Mouse (Mus musculus) Patski (cell line): ENCODE data around the gene Arid5a. TPM values are rescaled to one million over a fixed set of nuclear protein-coding genes. Genes with fewer than 3 reads are reported as not detected.

Experiments used
- ATAC-seq: fragments of 100-300 bp; one replicate; pipeline ENCODE4 v1.8.0; 2021
- CTCF ChIA-PET: fragments of 350-600 bp; sonication (Branson Sonifier 250); formaldehyde crosslinking; loops from one replicate; lab custom pipeline; 2022; ENCODE audit warnings: inconsistent platforms; lab: Charles Lee
- POLR2A ChIA-PET: fragments of 350-600 bp; sonication (Branson Sonifier 250); formaldehyde crosslinking; loops from one replicate; lab custom pipeline; 2022; ENCODE audit warnings: antibody characterized with exemption, inconsistent platforms; lab: Charles Lee
- DNase-seq: peaks from one replicate; pipeline ENCODE4 v3.0.0-alpha.2; 2011; ENCODE audit warnings: low read depth, low spot score
- H3K27me3 ChIP-seq: fragments of 371-371 bp; one replicate; pipeline ENCODE4 v1.5.1; 2021
- CTCF ChIP-seq: fragments of 100-300 bp; IDR thresholded peaks from one replicate; pipeline ENCODE4 v1.5.1; 2021
- in situ Hi-C: fragments of 300-500 bp; cut with MboI; formaldehyde crosslinking; loops from 3 replicates; pipeline ENCODE4 v1.11.1; 2018; ENCODE audit warnings: low pct_unique_long_range_greater_than_20kb, mixed read lengths
- polyA plus RNA-seq: library from polyadenylated mRNA; unstranded; gene quantifications from one replicate; pipeline ENCODE4 v1.2.3, GENCODE M21; 2021

The Arid5a gene
- polyA plus RNA-seq, 1 experiment from 2014 or later = 9.2 TPM

DNA sequence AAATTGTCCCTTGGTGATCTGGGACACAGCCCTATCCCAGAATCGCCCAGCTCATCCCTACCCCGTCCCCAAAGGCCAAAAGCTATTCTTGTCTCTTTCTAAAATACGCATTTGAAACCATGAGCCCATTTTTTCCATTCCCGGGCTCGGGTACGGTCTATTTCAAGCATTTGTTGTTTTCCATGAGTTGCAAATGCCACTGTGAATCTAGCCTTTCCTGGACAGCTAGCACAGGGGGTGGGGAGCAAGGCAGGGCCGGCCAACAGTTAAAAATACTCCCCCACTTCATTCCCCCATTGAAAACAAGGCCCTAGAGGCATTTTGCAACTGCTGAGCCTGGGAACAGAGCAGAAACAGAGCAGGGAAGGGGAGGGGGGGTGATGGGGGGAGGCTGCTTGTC lies 2.8 kb upstream of the Arid5a start:
- TF ChIP-seq CTCF = no peak
- DNase-seq = no peak
- H3K27me3 ChIP-seq = peaks cover 4% of the 10 kb centered on the region
- in situ Hi-C loops = no loop called here
- ChIA-PET CTCF (no interaction called here), POLR2A (no interaction called here)
- ATAC-seq = no peak

- in situ Hi-C loops = no loop called here
- ChIA-PET POLR2A (interaction anchor here (0.6 kb wide), 1 partner anchor 205 kb away, joined by 3 read pairs; no protein-coding TSS in a partner anchor), CTCF (no interaction called here)
- H3K27me3 ChIP-seq = peaks cover 4% of the 10 kb centered on the region
- DNase-seq = no peak
- ATAC-seq = no peak
- TF ChIP-seq CTCF = no peak
Observed at GRCm38 (mm10) chr1:36306120-36306519, 1.4 kb upstream of the Arid5a start.

GRCm38 (mm10) chr1:36307121-36307494 lies 425 bp upstream of the Arid5a start:
- ChIA-PET CTCF (interaction anchor here (0.6 kb wide), 1 partner anchor 23 kb away, joined by 3 read pairs; no protein-coding TSS in a partner anchor), POLR2A (no interaction called here)
- in situ Hi-C loops = no loop called here
- DNase-seq = no peak
- TF ChIP-seq CTCF = no peak
- peaks cover 1% of the 10 kb centered on the region for H3K27me3 ChIP-seq
- ATAC-seq = no peak

DNA sequence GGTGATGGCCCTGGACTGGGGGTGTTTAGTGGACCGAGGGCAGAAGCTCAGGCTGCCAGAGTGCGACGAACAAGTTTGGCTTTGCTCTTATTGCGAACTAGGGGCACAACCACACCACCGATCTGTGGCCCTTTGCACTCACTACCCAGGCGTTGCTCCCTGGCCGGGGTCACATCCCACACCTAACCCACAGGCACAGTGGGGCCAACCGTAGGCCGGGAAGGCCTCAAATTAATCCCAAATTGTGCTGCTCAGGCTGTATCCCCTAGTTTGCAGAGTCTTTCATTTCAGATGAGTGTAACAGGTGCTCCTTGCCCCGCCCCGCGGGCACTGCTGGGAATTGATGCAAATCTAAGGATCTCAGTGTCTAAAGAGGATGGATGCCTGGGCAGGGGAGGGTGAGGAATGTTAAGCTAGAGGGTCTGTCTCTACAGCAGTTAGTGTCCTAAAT lies 943 bp downstream of the Arid5a start:
- POLR2A ChIA-PET = interaction anchor here (1.1 kb wide), 1 partner anchor 231 kb away, joined by 5 read pairs; no protein-coding TSS in a partner anchor
- no peak for TF ChIP-seq CTCF
- no peaks in the 10 kb centered on the region for H3K27me3 ChIP-seq
- no peak for ATAC-seq
- no peak for DNase-seq
- in situ Hi-C loops = no loop called here
- CTCF ChIA-PET = interaction anchor here (1.5 kb wide), 1 partner anchor 15 kb away, joined by 5 read pairs; no protein-coding TSS in a partner anchor

GRCm38 (mm10) chr1:36308966-36309475 lies 1.5 kb downstream of the Arid5a start:
- POLR2A ChIA-PET = no interaction called here
- no peak for TF ChIP-seq CTCF

DNA sequence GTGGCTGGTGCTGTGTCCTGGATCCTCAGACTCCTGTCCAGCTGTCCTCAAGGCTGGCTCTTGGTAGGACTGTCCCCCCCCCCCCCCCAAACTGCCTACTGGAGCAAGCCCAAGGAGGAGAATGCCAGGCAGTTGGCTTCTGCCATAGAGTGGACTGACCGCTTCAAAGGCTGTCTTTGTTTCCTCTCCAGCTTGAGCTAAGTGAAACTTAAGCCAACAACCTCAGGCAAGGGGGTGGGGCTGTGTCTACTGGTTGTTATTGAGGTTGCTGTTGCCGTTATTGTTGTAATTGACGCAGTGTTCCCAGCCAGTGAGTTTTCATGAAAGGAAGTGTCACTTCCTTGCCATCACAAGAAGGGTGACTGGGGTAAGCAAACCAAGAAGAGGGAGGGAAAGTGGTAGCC lies 2.0 kb downstream of the Arid5a start:
- ChIA-PET POLR2A (no interaction called here), CTCF (interaction anchor here (1.5 kb wide), 1 partner anchor 14 kb away, joined by 5 read pairs; no protein-coding TSS in a partner anchor)
- ATAC-seq (no peak), DNase-seq (no peak)
- in situ Hi-C loops = no loop called here
- no peaks in the 10 kb centered on the region for H3K27me3 ChIP-seq
- no peak for TF ChIP-seq CTCF

More at GRCm38 (mm10) chr1:36308966-36309475, 1.5 kb downstream of the Arid5a start:
- H3K27me3 ChIP-seq = no peaks in the 10 kb centered on the region
- DNase-seq (no peak), ATAC-seq (no peak)
- CTCF ChIA-PET = interaction anchor here (1.5 kb wide), 1 partner anchor 15 kb away, joined by 5 read pairs; no protein-coding TSS in a partner anchor
- in situ Hi-C loops = no loop called here

- H3K27me3 ChIP-seq = no peaks in the 10 kb centered on the region
- DNase-seq = no peak
- POLR2A ChIA-PET = no interaction called here
- in situ Hi-C loops = loop anchor here (5.0 kb wide), 1 partner anchor 172 kb away; no protein-coding TSS in a partner anchor
- CTCF ChIA-PET = interaction anchor here (3.5 kb wide), 1 partner anchor 10 kb away, joined by 15 read pairs; no protein-coding TSS in a partner anchor
- no peak for ATAC-seq
- TF ChIP-seq CTCF = no peak
Observed at GRCm38 (mm10) chr1:36314959-36315775, 7.6 kb downstream of the Arid5a start.

- CTCF ChIA-PET = interaction anchor here (3.5 kb wide), 1 partner anchor 9 kb away, joined by 15 read pairs; no protein-coding TSS in a partner anchor
- POLR2A ChIA-PET = no interaction called here
- no peak for TF ChIP-seq CTCF
- no peaks in the 10 kb centered on the region for H3K27me3 ChIP-seq
- in situ Hi-C loops = no loop called here
- no peak for ATAC-seq
- no peak for DNase-seq
Observed at GRCm38 (mm10) chr1:36315776-36316100, 8.2 kb downstream of the Arid5a start.

DNA sequence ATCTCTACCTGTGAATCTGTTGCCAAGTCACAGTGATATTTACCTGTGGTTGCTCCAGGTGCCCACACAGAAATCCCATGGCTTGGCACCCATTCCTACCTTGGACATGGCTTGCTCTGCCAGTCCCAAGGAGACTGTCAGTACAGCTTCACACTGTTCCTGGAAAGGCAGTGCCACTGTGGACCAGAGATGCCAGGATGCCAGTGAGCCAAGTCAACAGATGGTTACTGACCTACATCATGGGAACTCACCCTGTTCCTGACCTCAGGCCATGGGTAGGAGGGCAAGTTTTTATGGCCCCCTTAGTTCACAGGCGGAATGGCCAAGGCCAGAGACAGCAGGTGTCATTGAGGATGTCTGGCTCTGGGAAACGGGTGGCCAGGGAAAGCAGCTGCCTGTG lies 13.6 kb downstream of the Arid5a start:
- no peak for DNase-seq
- TF ChIP-seq CTCF = no peak
- in situ Hi-C loops = no loop called here
- H3K27me3 ChIP-seq = no peaks in the 10 kb centered on the region
- ChIA-PET POLR2A (interaction anchor here (0.6 to 1.2 kb wide), 2 partner anchors 9 to 180 kb away, joined by 3 to 4 read pairs; no protein-coding TSS in a partner anchor), CTCF (interaction anchor here (1.0 to 2.2 kb wide), 7 partner anchors 9 to 180 kb away, joined by 3 to 16 read pairs (median 4); no protein-coding TSS in a partner anchor)
- ATAC-seq = no peak

- H3K27me3 ChIP-seq = no peaks in the 10 kb centered on the region
- ATAC-seq (no peak), DNase-seq (no peak)
- POLR2A ChIA-PET = no interaction called here
- TF ChIP-seq CTCF = no peak
- in situ Hi-C loops = no loop called here
- CTCF ChIA-PET = interaction anchor here (1.1 to 2.2 kb wide), 6 partner anchors 10 to 179 kb away, joined by 3 to 16 read pairs (median 6); no protein-coding TSS in a partner anchor
Observed at GRCm38 (mm10) chr1:36321829-36322573, 14.5 kb downstream of the Arid5a start.
